Mouse (Mus musculus) C2C12 (cell line): ENCODE results near the gene Banp.

Source experiments
- CEBPB ChIP-seq: IDR thresholded peaks from one replicate; pipeline ENCODE4 v1.6.1; 2011; ENCODE audit warnings: low read depth, mild to moderate bottlenecking, control low read depth, moderate library complexity
- CTCF ChIP-seq: IDR thresholded peaks from one replicate; pipeline ENCODE4 v1.5.1; 2011; ENCODE audit not compliant: control insufficient read depth, insufficient read depth, insufficient read length
- MYOG ChIP-seq: IDR thresholded peaks from one replicate; pipeline ENCODE4 v1.6.1; 2011; ENCODE audit not compliant: control insufficient read depth, insufficient read length; ENCODE audit errors: extremely low read depth
- USF1 ChIP-seq: IDR thresholded peaks from one replicate; pipeline ENCODE4 v1.6.1; 2011; ENCODE audit warnings: low read depth, mild to moderate bottlenecking, control low read depth, moderate library complexity

DNA sequence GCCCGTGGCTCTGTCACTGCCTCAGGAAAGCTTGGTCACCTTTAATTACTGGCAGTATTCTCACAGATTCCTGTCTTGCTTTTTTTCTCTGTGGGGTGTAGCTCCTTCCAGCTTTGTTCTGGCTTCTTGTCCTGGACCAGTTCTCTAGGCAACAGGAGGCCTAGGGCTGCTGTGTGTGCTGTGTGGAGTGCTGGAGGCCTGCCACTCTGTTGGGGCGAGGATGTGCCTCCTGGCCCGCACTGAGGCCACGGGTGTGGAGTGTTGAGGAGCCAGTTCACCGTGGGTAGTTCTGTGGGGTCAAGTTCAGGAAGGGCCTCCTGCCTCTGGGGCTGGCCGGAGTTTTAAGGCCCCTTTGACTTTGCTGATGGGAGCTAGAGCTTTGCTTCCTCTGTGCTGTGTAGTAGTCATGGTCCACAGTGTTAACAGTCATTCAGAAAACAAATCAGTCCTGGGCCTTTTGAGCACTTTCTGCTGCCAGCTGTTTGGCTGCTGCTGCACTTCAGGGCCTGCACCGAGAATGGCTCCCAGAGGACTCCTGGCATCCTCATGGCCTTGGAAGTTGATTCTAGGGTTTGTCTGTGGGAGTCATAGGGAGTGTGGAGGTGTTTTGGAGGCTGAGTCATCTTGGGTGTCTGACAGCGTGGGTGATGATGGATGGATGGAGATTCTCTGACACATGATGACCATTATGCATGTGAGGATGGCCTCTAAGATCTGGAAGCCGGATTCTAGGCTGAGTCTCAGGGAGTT lies 41.1 kb downstream of the Banp start:
- TF ChIP-seq CTCF (no peak), USF1 (no peak), MYOG (no peak), CEBPB (no peak)
